8 mouse cellular contexts compared by ENCODE assay signal in the genomic region with DNA sequence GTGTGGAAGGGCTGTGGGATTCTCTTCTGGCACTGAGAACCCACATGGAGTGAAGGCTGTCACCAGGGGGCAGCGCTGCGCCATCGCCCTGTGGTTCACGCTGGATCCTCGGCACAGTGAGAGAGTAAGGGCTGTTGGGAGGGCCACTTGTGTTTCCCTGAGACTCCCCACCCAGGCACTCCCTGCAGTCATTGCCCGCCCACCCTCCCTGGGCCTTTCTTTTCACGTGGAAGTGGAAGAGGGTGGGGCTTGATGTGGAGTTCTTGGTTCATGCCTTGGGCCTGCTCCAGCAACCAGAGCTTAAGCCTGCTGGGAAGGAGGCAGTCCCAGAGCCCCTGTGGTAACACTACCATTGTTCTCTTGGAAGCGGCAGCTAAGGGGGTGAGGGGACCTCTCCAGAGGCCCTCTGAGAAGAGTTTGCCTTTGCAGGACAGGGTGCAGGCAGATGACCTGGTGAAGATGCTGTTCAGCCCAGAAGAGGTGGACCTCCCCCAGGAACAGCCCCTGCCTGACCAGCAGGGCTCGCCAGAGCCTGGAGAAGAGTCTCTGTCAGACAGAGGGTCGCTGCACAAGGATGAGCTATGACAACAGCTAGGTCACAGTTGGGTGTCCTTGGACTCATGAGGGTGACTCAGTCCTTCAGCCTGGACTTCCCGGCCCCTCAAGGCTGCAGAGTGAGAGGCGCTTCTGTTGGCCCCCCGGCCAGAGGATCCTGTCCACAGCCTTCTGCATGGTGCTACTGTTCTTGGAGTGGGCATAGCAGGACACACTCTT. TPM values are rescaled to one million over a fixed set of nuclear protein-coding genes. Genes with fewer than 3 reads are reported as not detected.
DNase-seq lines count a peak whose midpoint lies in the region; ATAC-seq and TF ChIP-seq lines count a peak whose summit lies in the region.

No protein-coding gene starts in this region.

- H3K27ac ChIP-seq in embryonic fibroblast, embryonic 13.5 days (ENCODE audit: insufficient read depth, low read length) = no peak overlapping the region
- no peak overlapping the region for H3K27ac ChIP-seq in heart, embryonic 12.5 days (ENCODE audit: poor library complexity, severe bottlenecking)
- 0 out of 2 replicates have a peak overlapping the region, but pooled peaks have one; percentile 17 for H3K27ac ChIP-seq in kidney, embryonic 14.5 days (ENCODE audit: low read depth, low read length)
- H3K27ac ChIP-seq in liver, embryonic 14.5 days = no peak overlapping the region
- peak overlapping the region; percentile 18; the same call in 1 of the 2 replicates for H3K27ac ChIP-seq in neural tube, embryonic 14.5 days (ENCODE audit: low read depth, low read length)

- H3K4me2 ChIP-seq in heart, embryonic 12.5 days = no peak overlapping the region
- no peak overlapping the region for H3K4me2 ChIP-seq in kidney, embryonic 14.5 days (replicated peaks; ENCODE audit: low read depth, low read length)
- no peak overlapping the region for H3K4me2 ChIP-seq in liver, embryonic 14.5 days (ENCODE audit: low read depth)
- H3K4me2 ChIP-seq in neural tube, embryonic 14.5 days (ENCODE audit: low read depth, low read length) = no peak overlapping the region

- H3K9me3 ChIP-seq in heart, embryonic 12.5 days (replicated peaks) = no peaks in the 10 kb centered on the region
- no peaks in the 10 kb centered on the region for H3K9me3 ChIP-seq in kidney, embryonic 14.5 days (ENCODE audit: control insufficient read depth, low read length)
- no peaks in the 10 kb centered on the region for H3K9me3 ChIP-seq in liver, embryonic 14.5 days (ENCODE audit: control insufficient read depth, low read length)
- H3K9me3 ChIP-seq in neural tube, embryonic 14.5 days (ENCODE audit: control insufficient read depth, low read length) = no peaks in the 10 kb centered on the region

- 0 out of 2 replicates have a peak, but pooled peaks have one; percentile 15 for ATAC-seq in heart, embryonic 12.5 days (ENCODE audit: insufficient number of reproducible peaks, low FRiP score)
- ATAC-seq in kidney, embryonic 14.5 days (ENCODE audit: low FRiP score, low TSS enrichment) = peak; percentile 59
- ATAC-seq in liver, embryonic 14.5 days (ENCODE audit: insufficient read depth) = peak; percentile 38; the same call in 1 of the 2 replicates
- peak; percentile 74 for ATAC-seq in neural tube, embryonic 14.5 days (ENCODE audit: low read depth)

- peaks cover 54% of the 10 kb centered on the region for H3K36me3 ChIP-seq in heart, embryonic 12.5 days
- peaks cover 20% of the 10 kb centered on the region for H3K36me3 ChIP-seq in kidney, embryonic 14.5 days (ENCODE audit: control insufficient read depth, insufficient read depth, low read length)
- H3K36me3 ChIP-seq in liver, embryonic 14.5 days (replicated peaks; ENCODE audit: control insufficient read depth, insufficient read depth, low read depth) = no peaks in the 10 kb centered on the region
- H3K36me3 ChIP-seq in neural tube, embryonic 14.5 days (ENCODE audit: control insufficient read depth, insufficient read depth, low read length) = peaks cover 21% of the 10 kb centered on the region

- peak; percentile 80 for DNase-seq in B cell, adult 2 months
- DNase-seq in adipocyte (ENCODE audit: low spot score) = peak; percentile 53
- DNase-seq in liver, embryonic 14.5 days (ENCODE audit: low read depth in 3 of 3, low spot score in 3 of 3) = no peak
- peak; percentile 88 for DNase-seq in testis, postnatal 10 days (ENCODE audit: low spot score)

- no peaks in the 10 kb centered on the region for H3K4me1 ChIP-seq in embryonic fibroblast, embryonic 13.5 days (ENCODE audit: control insufficient read depth, insufficient read depth, low read length)
- peaks cover 16% of the 10 kb centered on the region for H3K4me1 ChIP-seq in heart, embryonic 12.5 days (replicated peaks)
- H3K4me1 ChIP-seq in kidney, embryonic 14.5 days (ENCODE audit: control insufficient read depth, insufficient read depth, low read length) = 0 out of 2 replicates have a peak, but pooled peaks cover 3% of the 10 kb centered on the region
- no peaks in the 10 kb centered on the region for H3K4me1 ChIP-seq in liver, embryonic 14.5 days (replicated peaks; ENCODE audit: control insufficient read depth in 2 of 2, insufficient read depth in 2 of 2, low read length in 1 of 2)
- H3K4me1 ChIP-seq in neural tube, embryonic 14.5 days (ENCODE audit: control insufficient read depth, insufficient read depth, low read length) = peaks cover 6% of the 10 kb centered on the region; the same call in 1 of the 2 replicates

- H3K4me3 ChIP-seq in embryonic fibroblast, embryonic 13.5 days (ENCODE audit: insufficient read depth, low read length) = no peak overlapping the region
- no peak overlapping the region for H3K4me3 ChIP-seq in heart, embryonic 12.5 days
- no peak overlapping the region for H3K4me3 ChIP-seq in kidney, embryonic 14.5 days (ENCODE audit: low read length)
- no peak overlapping the region for H3K4me3 ChIP-seq in liver, embryonic 14.5 days (ENCODE audit: insufficient read depth in 1 of 2, low read depth in 2 of 2, low read length in 2 of 2)
- no peak overlapping the region for H3K4me3 ChIP-seq in neural tube, embryonic 14.5 days (ENCODE audit: low read depth, low read length)

- TF ChIP-seq POLR2A in embryonic fibroblast, embryonic 13.5 days (IDR thresholded peaks at IDR 0.05; ENCODE audit: low read depth, low read length) = no peak

- H3K9ac ChIP-seq in heart, embryonic 12.5 days = no peak overlapping the region
- H3K9ac ChIP-seq in kidney, embryonic 14.5 days (ENCODE audit: low read depth, low read length) = peak overlapping the region; percentile 34; the same call in 1 of the 2 replicates
- no peak overlapping the region for H3K9ac ChIP-seq in liver, embryonic 14.5 days (replicated peaks)
- no peak overlapping the region for H3K9ac ChIP-seq in neural tube, embryonic 14.5 days (replicated peaks; ENCODE audit: low read depth, low read length)

- peak; percentile 96 for TF ChIP-seq CTCF in embryonic fibroblast, embryonic 13.5 days (IDR thresholded peaks at IDR 0.05; ENCODE audit: borderline replicate concordance, insufficient read depth, low read length)
- peak; percentile 94 for TF ChIP-seq CTCF in liver, embryonic 14.5 days (IDR thresholded peaks at IDR 0.05; ENCODE audit: low read depth)

- WGBS in heart, embryonic 12.5 days = 39% methylated on average over 13 of the region's 13 CpGs
- 31% methylated on average over 13 of the region's 13 CpGs for WGBS in kidney, embryonic 14.5 days
- WGBS in liver, embryonic 14.5 days (ENCODE audit: insufficient replicate concordance) = 34% methylated on average over 13 of the region's 13 CpGs
- WGBS in neural tube, embryonic 14.5 days = 31% methylated on average over 13 of the region's 13 CpGs

- TF ChIP-seq EP300 in liver, embryonic 14.5 days (IDR thresholded peaks at IDR 0.05; ENCODE audit: low read depth) = no peak

- no peaks in the 10 kb centered on the region for H3K27me3 ChIP-seq in heart, embryonic 12.5 days (replicated peaks)
- no peaks in the 10 kb centered on the region for H3K27me3 ChIP-seq in kidney, embryonic 14.5 days (ENCODE audit: control insufficient read depth, insufficient read depth, low read length)
- no peaks in the 10 kb centered on the region for H3K27me3 ChIP-seq in liver, embryonic 14.5 days (ENCODE audit: control insufficient read depth, insufficient read depth, low read length)
- no peaks in the 10 kb centered on the region for H3K27me3 ChIP-seq in neural tube, embryonic 14.5 days (ENCODE audit: control insufficient read depth, insufficient read depth, low read length)

RNA-seq across cellular contexts. Expression of gene Cldn19, which starts 7.6 kb away (rescaled TPM):
- polyA plus RNA-seq in embryonic fibroblast, embryonic 13.5 days (2011; ENCODE audit: insufficient read length, low read depth, missing spikeins) = 0.20 and 0.21 TPM in 2 replicates
- polyA plus RNA-seq in heart, embryonic 12.5 days (2016; fragmentation: Nextera tagmentation; extraction: Ambion mirVana) = not detected in 2 replicates
- 5.9 and 10.4 TPM in 2 replicates for polyA plus RNA-seq in kidney, embryonic 14.5 days (2014; fragmentation: Nextera tagmentation; extraction: Ambion mirVana)
- not detected in 2 replicates for polyA plus RNA-seq in liver, embryonic 14.5 days (2012; rRNA removed)
- polyA plus RNA-seq in liver, embryonic 14.5 days (2014; fragmentation: Nextera tagmentation; extraction: Ambion mirVana) = not detected in 2 replicates
- polyA plus RNA-seq in neural tube, embryonic 14.5 days (2014; fragmentation: Nextera tagmentation; extraction: Ambion mirVana) = 0.75 and 0.79 TPM in 2 replicates

RNA-seq across cellular contexts. Expression of gene P3h1, which starts 14.9 kb away (rescaled TPM):
- polyA plus RNA-seq in embryonic fibroblast, embryonic 13.5 days (2011; ENCODE audit: insufficient read length, low read depth, missing spikeins) = 142 and 190 TPM in 2 replicates
- 32.8 and 34.3 TPM in 2 replicates for polyA plus RNA-seq in heart, embryonic 12.5 days (2016; fragmentation: Nextera tagmentation; extraction: Ambion mirVana)
- 28.9 and 34.4 TPM in 2 replicates for polyA plus RNA-seq in kidney, embryonic 14.5 days (2014; fragmentation: Nextera tagmentation; extraction: Ambion mirVana)
- polyA plus RNA-seq in liver, embryonic 14.5 days (2012; rRNA removed) = 7.5 and 9.1 TPM in 2 replicates
- 7.5 and 7.9 TPM in 2 replicates for polyA plus RNA-seq in liver, embryonic 14.5 days (2014; fragmentation: Nextera tagmentation; extraction: Ambion mirVana)
- polyA plus RNA-seq in neural tube, embryonic 14.5 days (2014; fragmentation: Nextera tagmentation; extraction: Ambion mirVana) = 9.1 and 15.3 TPM in 2 replicates

RNA-seq across cellular contexts. Expression of gene AU022252, which starts 15.1 kb away (rescaled TPM):
- 17.1 and 17.8 TPM in 2 replicates for polyA plus RNA-seq in embryonic fibroblast, embryonic 13.5 days (2011; ENCODE audit: insufficient read length, low read depth, missing spikeins)
- 27.8 and 28.9 TPM in 2 replicates for polyA plus RNA-seq in heart, embryonic 12.5 days (2016; fragmentation: Nextera tagmentation; extraction: Ambion mirVana)
- polyA plus RNA-seq in kidney, embryonic 14.5 days (2014; fragmentation: Nextera tagmentation; extraction: Ambion mirVana) = 33.6 and 37.6 TPM in 2 replicates
- polyA plus RNA-seq in liver, embryonic 14.5 days (2012; rRNA removed) = 2.2 and 3.1 TPM in 2 replicates
- polyA plus RNA-seq in liver, embryonic 14.5 days (2014; fragmentation: Nextera tagmentation; extraction: Ambion mirVana) = 12.7 and 12.8 TPM in 2 replicates
- 19.2 and 30.1 TPM in 2 replicates for polyA plus RNA-seq in neural tube, embryonic 14.5 days (2014; fragmentation: Nextera tagmentation; extraction: Ambion mirVana)

RNA-seq across cellular contexts. Expression of gene Tmem269, which starts 29.6 kb away (rescaled TPM):
- polyA plus RNA-seq in embryonic fibroblast, embryonic 13.5 days (2011; ENCODE audit: insufficient read length, low read depth, missing spikeins) = not detected in 2 replicates
- polyA plus RNA-seq in heart, embryonic 12.5 days (2016; fragmentation: Nextera tagmentation; extraction: Ambion mirVana) = 0.19 TPM in 1 of 2 replicates, not detected in the other
- 0.16 TPM in 1 of 2 replicates, not detected in the other for polyA plus RNA-seq in kidney, embryonic 14.5 days (2014; fragmentation: Nextera tagmentation; extraction: Ambion mirVana)
- 0.05 TPM in 1 of 2 replicates, not detected in the other for polyA plus RNA-seq in liver, embryonic 14.5 days (2012; rRNA removed)
- not detected in 2 replicates for polyA plus RNA-seq in liver, embryonic 14.5 days (2014; fragmentation: Nextera tagmentation; extraction: Ambion mirVana)
- polyA plus RNA-seq in neural tube, embryonic 14.5 days (2014; fragmentation: Nextera tagmentation; extraction: Ambion mirVana) = 0.78 TPM in 1 of 2 replicates, not detected in the other

RNA-seq across cellular contexts. Expression of gene Ybx1, which starts 46.8 kb away (rescaled TPM):
- polyA plus RNA-seq in embryonic fibroblast, embryonic 13.5 days (2011; ENCODE audit: insufficient read length, low read depth, missing spikeins) = 867 and 936 TPM in 2 replicates
- polyA plus RNA-seq in heart, embryonic 12.5 days (2016; fragmentation: Nextera tagmentation; extraction: Ambion mirVana) = 851 and 903 TPM in 2 replicates
- 969 and 1,061 TPM in 2 replicates for polyA plus RNA-seq in kidney, embryonic 14.5 days (2014; fragmentation: Nextera tagmentation; extraction: Ambion mirVana)
- polyA plus RNA-seq in liver, embryonic 14.5 days (2012; rRNA removed) = 135 and 250 TPM in 2 replicates
- 297 and 335 TPM in 2 replicates for polyA plus RNA-seq in liver, embryonic 14.5 days (2014; fragmentation: Nextera tagmentation; extraction: Ambion mirVana)
- 976 and 994 TPM in 2 replicates for polyA plus RNA-seq in neural tube, embryonic 14.5 days (2014; fragmentation: Nextera tagmentation; extraction: Ambion mirVana)

Comparison
In these comparisons a context has a peak if more than half of its experiments do, and no peak if none do; other contexts are left out.
1. DNase-seq: peak in B cell, adult 2 months (2 of 2), adipocyte (single experiment) and testis, postnatal 10 days (single experiment); none in liver, embryonic 14.5 days (0 of 3).
2. H3K27ac ChIP-seq: peak in kidney, embryonic 14.5 days (single experiment) and neural tube, embryonic 14.5 days (single experiment); none in embryonic fibroblast, embryonic 13.5 days (single experiment), heart, embryonic 12.5 days (single experiment) and liver, embryonic 14.5 days (single experiment).
3. ATAC-seq: peak in every context shown above with its lines; median percentile 74 in neural tube, embryonic 14.5 days; 59 in kidney, embryonic 14.5 days; 38 in liver, embryonic 14.5 days; 15 in heart, embryonic 12.5 days.